ENCODE assay signal across 8 mouse cellular contexts in the genomic region with DNA sequence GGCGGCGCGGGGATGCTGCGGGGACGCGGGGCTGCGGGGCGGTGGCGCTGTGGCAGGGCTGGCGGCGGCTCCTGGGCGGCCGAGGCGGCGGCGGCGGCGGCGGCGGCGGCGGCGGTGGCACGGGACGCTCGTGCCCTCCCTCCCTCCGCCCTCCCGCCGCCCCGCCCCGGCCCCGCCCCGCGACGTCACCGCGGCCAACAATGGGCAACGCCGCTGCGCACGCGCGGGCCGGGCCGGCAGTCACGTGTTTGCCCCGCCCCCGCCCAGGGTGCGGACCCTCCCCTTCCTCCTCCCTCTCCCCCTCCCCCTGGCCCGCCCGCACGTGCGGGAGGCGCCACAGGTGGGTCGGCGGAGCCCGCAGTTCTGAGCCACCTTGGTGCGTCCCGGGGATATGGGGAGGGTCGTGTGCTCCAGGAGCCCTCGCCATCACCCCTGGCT. TPM values are rescaled to one million over a fixed set of nuclear protein-coding genes. Genes with fewer than 3 reads are reported as not detected.
DNase-seq lines count a peak whose midpoint lies in the region; ATAC-seq and TF ChIP-seq lines count a peak whose summit lies in the region.

Gene Mex3d (minus strand): TSS at position 138 of the 438 bp plus-strand sequence.

- in situ Hi-C loops in CH12.LX (cut with MboI; ENCODE audit: low pct_ligation_motif_present, low pct_unique_long_range_greater_than_20kb, low sequenced_read_pairs), result loop anchor here (5.0 kb wide), 1 partner anchor 40 kb away; no protein-coding TSS in a partner anchor

- TF ChIP-seq RAD21 in CH12.LX (IDR thresholded peaks at IDR 0.05; ENCODE audit: low read depth, low read length), result no peak

- peak within 1 kb of the TSS; percentile 57 for H3K9ac ChIP-seq in CH12.LX (ENCODE audit: insufficient read depth, low read depth)
- peak within 1 kb of the TSS; percentile 100 for H3K9ac ChIP-seq in forebrain, embryonic 13.5 days
- peak within 1 kb of the TSS; percentile 96 for H3K9ac ChIP-seq in lung, embryonic 15.5 days

- H3K4me3 ChIP-seq in CH12.LX (replicated peaks in 1 of 3; ENCODE audit: low read depth in 2 of 3, low read length in 2 of 3, poor library complexity in 1 of 3), result peak within 1 kb of the TSS; percentile 58 to 68 (median 61)
- peak within 1 kb of the TSS; percentile 75 for H3K4me3 ChIP-seq in brown adipose tissue, adult 24 weeks (ENCODE audit: insufficient read depth, low read depth, low read length)
- H3K4me3 ChIP-seq in forebrain, embryonic 13.5 days, result peak within 1 kb of the TSS; percentile 99
- peak within 1 kb of the TSS; percentile 90 for H3K4me3 ChIP-seq in lung, embryonic 15.5 days
- peak within 1 kb of the TSS; percentile 79 for H3K4me3 ChIP-seq in thymus, adult 2 months (ENCODE audit: control insufficient read depth, insufficient read depth, low read length)

- H3K27ac ChIP-seq in CH12.LX (ENCODE audit: insufficient read depth, low read depth), result no peak within 1 kb of the TSS
- H3K27ac ChIP-seq in brown adipose tissue, adult 24 weeks (replicated peaks; ENCODE audit: low read depth, low read length), result peak within 1 kb of the TSS; percentile 12; the same call in 1 of the 2 replicates
- H3K27ac ChIP-seq in forebrain, embryonic 13.5 days, result peak within 1 kb of the TSS; percentile 99
- peak within 1 kb of the TSS; percentile 85 for H3K27ac ChIP-seq in lung, embryonic 15.5 days
- no peak within 1 kb of the TSS for H3K27ac ChIP-seq in thymus, adult 2 months (ENCODE audit: control insufficient read depth, insufficient read depth, low read length)

- intact Hi-C loops in heart, postnatal 25 days (cut with DNase I), result no loop called here

- TF ChIP-seq EP300 in CH12.LX (IDR thresholded peaks at IDR 0.05; ENCODE audit: low read length), result no peak

- DNase-seq in CH12.LX (ENCODE audit: extremely low read depth), result peak; percentile 79
- peak; percentile 77 for DNase-seq in heart, postnatal 25 days (ENCODE audit: low spot score)
- peak in 1 of 2 experiments; percentile 76 for DNase-seq in layer of hippocampus, adult 8-10 months (ENCODE audit: low spot score in 2 of 2)
- DNase-seq in ovary, adult 18-20 months (ENCODE audit: low spot score), result peak; percentile 81
- DNase-seq in thymus, adult 2 months, result peak; percentile 88

- dilution Hi-C loops in CH12.LX (cut with MboI; ENCODE audit: extremely low pct_ligation_motif_present, extremely low pct_unique_long_range_greater_than_20kb, low sequenced_read_pairs), result no loop called here

- 0% methylated on average over 3 of the region's 61 CpGs for WGBS in forebrain, embryonic 13.5 days
- 0% methylated on average over 9 of the region's 61 CpGs for WGBS in lung, embryonic 15.5 days
- WGBS in thymus, adult 2 months, result 22% methylated on average over 54 of the region's 61 CpGs

- peaks cover 11 to 52% of the 10 kb centered on the region in 2 experiments for H3K36me3 ChIP-seq in CH12.LX (replicated peaks in 1 of 2; ENCODE audit: control insufficient read depth in 1 of 2, insufficient read depth in 1 of 2, low read length in 1 of 2)
- H3K36me3 ChIP-seq in forebrain, embryonic 13.5 days (ENCODE audit: poor library complexity, severe bottlenecking), result peaks cover 58% of the 10 kb centered on the region
- peaks cover 28% of the 10 kb centered on the region for H3K36me3 ChIP-seq in lung, embryonic 15.5 days
- peaks cover 13% of the 10 kb centered on the region for H3K36me3 ChIP-seq in thymus, adult 2 months (ENCODE audit: control insufficient read depth, insufficient read depth, low read length)

- no peaks in the 10 kb centered on the region for H3K9me3 ChIP-seq in CH12.LX (replicated peaks; ENCODE audit: low read length)
- H3K9me3 ChIP-seq in forebrain, embryonic 13.5 days (replicated peaks), result no peaks in the 10 kb centered on the region
- H3K9me3 ChIP-seq in lung, embryonic 15.5 days, result no peaks in the 10 kb centered on the region

- peak; percentile 31; the same call in 1 of the 2 replicates for ATAC-seq in forebrain, embryonic 13.5 days
- ATAC-seq in lung, embryonic 15.5 days (ENCODE audit: borderline replicate concordance, extremely low read depth, low FRiP score, low TSS enrichment), result peak; percentile 64

- peak within 1 kb of the TSS; percentile 71 for H3K4me2 ChIP-seq in CH12.LX (ENCODE audit: insufficient read depth, low read depth, poor library complexity, severe bottlenecking)
- H3K4me2 ChIP-seq in forebrain, embryonic 13.5 days, result peak within 1 kb of the TSS; percentile 97
- H3K4me2 ChIP-seq in lung, embryonic 15.5 days, result peak within 1 kb of the TSS; percentile 98

- peaks cover 35 to 52% of the 10 kb centered on the region in 2 experiments for H3K4me1 ChIP-seq in CH12.LX (ENCODE audit: control insufficient read depth in 1 of 2, insufficient read depth in 2 of 2)
- peaks cover 19% of the 10 kb centered on the region for H3K4me1 ChIP-seq in brown adipose tissue, adult 24 weeks (ENCODE audit: control insufficient read depth, insufficient read depth, insufficient read length, low read length)
- H3K4me1 ChIP-seq in forebrain, embryonic 13.5 days, result peaks cover 38% of the 10 kb centered on the region
- peaks cover 32% of the 10 kb centered on the region for H3K4me1 ChIP-seq in lung, embryonic 15.5 days
- peaks cover 35% of the 10 kb centered on the region for H3K4me1 ChIP-seq in thymus, adult 2 months (replicated peaks; ENCODE audit: control insufficient read depth, insufficient read depth, low read length)

- peak; percentile 73 for TF ChIP-seq POLR2A in CH12.LX (IDR thresholded peaks at IDR 0.05; ENCODE audit: low read depth, low read length)
- TF ChIP-seq POLR2A in thymus, adult 2 months (IDR thresholded peaks at IDR 0.05; ENCODE audit: control insufficient read depth, extremely low read depth, insufficient read depth, low read length, poor library complexity), result no peak

- H3K79me2 ChIP-seq in CH12.LX (replicated peaks; ENCODE audit: control insufficient read depth, extremely low read depth, insufficient read depth, poor library complexity, severe bottlenecking), result no peaks in the 10 kb centered on the region

- no peak for TF ChIP-seq CTCF in CH12.LX (conservative IDR thresholded peaks at IDR 0.05 in 1 of 2, IDR thresholded peaks at IDR 0.05 in 1 of 2; ENCODE audit: low read depth in 2 of 2, low read length in 2 of 2)
- TF ChIP-seq CTCF in thymus, adult 2 months (IDR thresholded peaks at IDR 0.05; ENCODE audit: borderline replicate concordance, control insufficient read depth, extremely low read depth, insufficient read depth, low read length, poor library complexity), result no peak

- H3K27me3 ChIP-seq in CH12.LX (replicated peaks), result no peaks in the 10 kb centered on the region
- no peaks in the 10 kb centered on the region for H3K27me3 ChIP-seq in forebrain, embryonic 13.5 days
- H3K27me3 ChIP-seq in lung, embryonic 15.5 days, result no peaks in the 10 kb centered on the region
- H3K27me3 ChIP-seq in thymus, adult 2 months (ENCODE audit: control insufficient read depth, insufficient read depth, low read length), result peaks cover 8% of the 10 kb centered on the region; the same call in 1 of the 2 replicates

TF ChIP-seq in CH12.LX, 34 proteins besides CTCF, POLR2A, EP300 and RAD21 (continues in another document):
- TF ChIP-seq SMC3 (IDR thresholded peaks at IDR 0.05; ENCODE audit: low read depth, low read length) (no peak), ETS1 (conservative IDR thresholded peaks at IDR 0.05; ENCODE audit: low read depth, low read length) (no peak), E2F4 (IDR thresholded peaks at IDR 0.05; ENCODE audit: insufficient replicate concordance, low read depth, low read length) (no peak), TCF12 (IDR thresholded peaks at IDR 0.05; ENCODE audit: low read depth, low read length) (peak; percentile 46; the same call in 1 of the 2 replicates), USF2 (conservative IDR thresholded peaks at IDR 0.05; ENCODE audit: low read depth, low read length) (peak; percentile 59), MAX (IDR thresholded peaks at IDR 0.05; ENCODE audit: low read length) (peak; percentile 44; the same call in 1 of the 2 replicates), HCFC1 (IDR thresholded peaks at IDR 0.05; ENCODE audit: low read depth, low read length) (peak; percentile 55), ZKSCAN1 (IDR thresholded peaks at IDR 0.05; ENCODE audit: borderline replicate concordance, low read depth, low read length) (no peak), JUND (conservative IDR thresholded peaks at IDR 0.05; ENCODE audit: low read depth, low read length) (no peak), IRF4 (IDR thresholded peaks at IDR 0.05; ENCODE audit: low read depth, low read length) (no peak), MEF2A (IDR thresholded peaks at IDR 0.05; ENCODE audit: borderline replicate concordance, low read depth, low read length) (no peak), MXI1 (IDR thresholded peaks at IDR 0.05; ENCODE audit: low read depth, low read length) (peak; percentile 77), NRF1 (IDR thresholded peaks at IDR 0.05; ENCODE audit: low read depth, low read length) (peak; percentile 81), GABPA (IDR thresholded peaks at IDR 0.05; ENCODE audit: insufficient replicate concordance, low read depth, low read length) (no peak), ZC3H11A (IDR thresholded peaks at IDR 0.05; ENCODE audit: low read depth, low read length) (no peak), SIN3A (IDR thresholded peaks at IDR 0.05; ENCODE audit: low read length) (0 out of 2 replicates have a peak, but pooled peaks have one; percentile 58), CHD2 (IDR thresholded peaks at IDR 0.05; ENCODE audit: low read length) (0 out of 2 replicates have a peak, but pooled peaks have one; percentile 20), CHD1 (IDR thresholded peaks at IDR 0.05; ENCODE audit: low read depth, low read length) (no peak), MAZ (IDR thresholded peaks at IDR 0.05; ENCODE audit: low read depth, low read length) (peak; percentile 94), USF1 (IDR thresholded peaks at IDR 0.05; ENCODE audit: low read depth, low read length) (peak; percentile 82), BHLHE40 (IDR thresholded peaks at IDR 0.05; ENCODE audit: low read depth, low read length) (peak; percentile 99), MAFK (IDR thresholded peaks at IDR 0.05; ENCODE audit: insufficient replicate concordance, low read length) (no peak), NELFE (IDR thresholded peaks at IDR 0.05; ENCODE audit: low read depth, low read length) (0 out of 2 replicates have a peak, but pooled peaks have one; percentile 32)

RNA-seq across cellular contexts. Expression of gene Mex3d, which starts in this region (rescaled TPM):
- 8.4 and 8.5 TPM in 2 replicates for total RNA-seq in CH12.LX (2012; rRNA removed)
- total RNA-seq in CH12.LX (2014; rRNA removed), result 4.9 and 6.6 TPM in 2 replicates
- polyA plus RNA-seq in CH12.LX (2012; ENCODE audit: insufficient read length, low read depth), result 4.7 and 5.9 TPM in 2 replicates
- polyA plus RNA-seq in brown adipose tissue, adult 24 weeks (2012; ENCODE audit: insufficient read depth, insufficient read length, missing spikeins), result 3.3 and 3.7 TPM in 2 replicates
- polyA plus RNA-seq in forebrain, embryonic 13.5 days (2015; fragmentation: Nextera tagmentation; extraction: Ambion mirVana), result 15.5 and 16.6 TPM in 2 replicates
- 1 to 10 TPM; 7.5 to 8.8 TPM for total RNA-seq in heart, postnatal 25 days (2021)
- 10 to 100 TPM; 17.0 to 19.6 (median 18.3) TPM for total RNA-seq in layer of hippocampus, adult 8-10 months (2022)
- polyA plus RNA-seq in lung, embryonic 15.5 days (2015; fragmentation: Nextera tagmentation; extraction: Ambion mirVana), result 7.9 and 9.6 TPM in 2 replicates
- 34.9 and 38.2 TPM in 2 replicates for polyA plus RNA-seq in thymus, adult 2 months (2012; rRNA removed)

Comparison
In these comparisons a context has a peak if more than half of its experiments do, and no peak if none do; other contexts are left out.
1. H3K27ac ChIP-seq: peak in brown adipose tissue, adult 24 weeks (single experiment), forebrain, embryonic 13.5 days (single experiment) and lung, embryonic 15.5 days (single experiment); none in CH12.LX (single experiment) and thymus, adult 2 months (single experiment).
2. Peak in every context shown above with its lines, with median percentiles within 50 percentile points of each other: H3K4me2 ChIP-seq, H3K4me3 ChIP-seq and H3K9ac ChIP-seq.